Mouse (Mus musculus) retina, adult 2 months (tissue): ENCODE data around the gene Rps6ka5.
A peak's percentile ranks its signal among the peaks of the same experiment; 100 is the strongest.

Experiments used
- DNase-seq: peaks from one replicate; pipeline ENCODE4 v3.0.0-alpha.2; 2012; ENCODE audit warnings: low read depth, low spot score

The Rps6ka5 gene

DNA sequence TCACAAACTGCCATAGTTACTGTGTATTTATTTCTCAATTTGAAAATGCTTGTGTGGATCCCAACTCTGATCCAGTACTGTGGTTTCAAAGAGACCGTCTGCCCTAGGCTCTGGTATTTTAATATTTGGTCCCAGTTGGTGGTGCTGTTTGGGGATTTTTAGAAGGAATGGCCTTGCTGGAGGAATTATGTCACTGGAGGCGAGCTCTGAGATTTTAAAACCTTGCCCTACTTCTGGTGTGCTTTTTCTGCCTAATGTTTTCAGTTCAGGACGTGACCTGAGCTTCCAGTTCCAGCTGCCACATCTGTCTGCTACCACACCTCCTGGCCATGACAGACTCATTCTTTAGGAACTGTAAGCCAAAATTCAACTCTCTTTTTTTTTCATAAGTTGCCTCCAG is 121.2 kb downstream of the Rps6ka5 start:
- no peak for DNase-seq

DNA sequence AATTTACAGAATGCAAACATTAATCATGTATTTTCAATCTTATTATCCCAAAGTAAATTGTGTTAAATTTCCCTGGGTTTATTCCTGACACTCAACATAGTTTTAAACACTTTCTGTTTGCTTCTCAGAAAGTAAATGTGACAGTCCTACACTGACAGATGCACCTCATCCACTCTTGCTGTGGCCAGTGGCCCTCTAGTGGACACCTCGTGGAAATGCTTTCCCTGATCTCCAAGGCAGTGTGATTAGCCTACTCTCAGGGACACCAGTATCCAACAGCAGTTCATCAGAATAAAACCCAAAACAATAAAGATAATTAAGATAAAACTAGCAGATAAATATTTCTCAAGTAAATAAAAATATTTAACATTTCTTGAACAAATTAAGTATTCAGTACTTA is 122.2 kb downstream of the Rps6ka5 start:
- peak; percentile 26 for DNase-seq

DNA sequence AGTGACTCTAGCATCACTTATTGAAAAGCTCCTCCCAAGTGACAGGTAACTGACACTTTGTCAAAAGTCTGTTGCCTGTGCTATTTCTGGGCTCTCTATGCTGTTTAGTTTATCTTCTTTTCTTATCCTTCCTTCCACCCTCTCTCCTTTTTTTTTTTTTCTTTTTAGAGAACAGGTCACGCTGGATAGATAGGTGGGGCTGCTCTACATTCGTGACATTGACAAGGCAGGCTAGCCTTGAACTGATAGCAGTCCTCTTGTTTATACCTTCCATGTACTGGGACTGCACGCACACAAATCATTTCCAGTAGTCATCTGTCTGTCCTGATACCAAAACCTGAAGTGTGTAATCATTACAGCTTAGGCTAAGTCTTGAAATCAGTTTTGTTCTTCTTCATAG is 132.1 kb downstream of the Rps6ka5 start:
- DNase-seq, result no peak

DNA sequence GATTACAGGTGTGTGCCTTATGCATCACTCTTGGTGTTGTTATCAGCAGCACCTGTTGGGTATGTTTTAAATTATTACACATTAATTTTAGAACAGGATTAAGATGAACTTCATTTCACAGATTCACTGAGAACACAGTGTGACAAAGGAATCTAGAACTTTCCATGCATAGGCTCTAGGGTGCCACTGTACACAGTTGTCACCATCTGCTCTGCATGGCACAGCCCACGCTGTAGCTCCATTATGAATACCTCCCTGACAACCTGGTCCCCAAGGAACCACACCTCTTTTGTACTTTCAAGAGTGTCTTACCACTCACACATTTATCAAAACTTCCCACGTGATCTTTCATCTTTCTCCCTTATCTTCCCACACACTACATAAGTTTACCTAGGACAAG is 140.2 kb downstream of the Rps6ka5 start:
- no peak for DNase-seq

DNA sequence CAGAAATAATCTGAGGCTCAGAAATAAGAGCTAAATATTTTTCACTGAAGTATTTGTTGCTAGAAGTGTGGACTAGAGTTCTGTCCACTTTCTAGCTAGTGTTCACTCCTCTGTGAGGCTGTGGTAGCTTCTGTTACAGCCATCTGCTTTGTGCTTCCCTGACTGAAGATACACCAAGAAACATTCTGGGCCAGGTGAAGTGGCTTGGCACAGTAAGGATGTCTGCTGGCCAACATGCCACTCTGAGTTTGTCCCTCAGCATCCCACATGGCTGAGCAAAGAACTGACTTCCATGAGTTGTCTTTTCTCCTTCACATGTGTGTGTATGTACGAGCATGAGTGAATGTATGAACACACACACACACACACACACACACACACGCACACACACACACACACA is 147.6 kb downstream of the Rps6ka5 start:
- no peak for DNase-seq

DNA sequence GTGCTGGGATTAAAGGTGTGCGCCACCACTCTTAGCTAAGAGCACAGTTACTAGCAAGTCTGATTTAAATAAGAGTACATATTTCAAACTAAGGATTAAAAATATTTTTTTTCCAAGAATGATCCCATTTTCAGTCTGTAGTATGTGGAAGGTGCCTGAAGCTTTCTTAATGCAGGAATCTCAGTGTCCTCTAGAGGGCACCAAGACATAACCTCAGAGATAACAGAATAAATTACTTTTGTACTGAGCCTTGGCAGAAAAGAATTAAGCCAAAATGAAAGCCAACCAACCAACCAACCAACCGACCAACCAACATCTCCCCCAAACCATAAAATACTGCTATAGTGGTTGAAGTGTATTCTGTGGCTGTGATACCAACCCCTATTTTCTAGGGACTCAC is 148.5 kb downstream of the Rps6ka5 start:
- DNase-seq, result peak; percentile 26

DNA sequence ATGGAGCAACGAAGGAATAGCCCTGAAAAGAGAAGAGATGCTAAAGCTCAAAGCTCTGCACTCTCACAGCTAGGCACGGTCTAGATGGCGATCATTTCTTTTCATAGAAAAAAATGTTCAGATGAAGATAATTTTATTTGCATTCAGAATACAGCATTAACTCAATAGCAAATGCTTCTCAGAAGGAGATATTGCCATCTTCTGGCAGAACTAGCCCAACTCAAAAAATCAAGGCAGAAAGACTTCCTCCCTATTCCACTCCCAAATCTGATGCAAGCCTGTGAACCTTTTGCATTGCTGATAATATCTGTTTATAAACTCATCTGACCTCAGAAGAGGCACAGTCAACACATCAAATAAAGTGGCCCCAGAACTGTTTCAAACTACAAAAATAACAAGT is 151.0 kb downstream of the Rps6ka5 start:
- no peak for DNase-seq

DNA sequence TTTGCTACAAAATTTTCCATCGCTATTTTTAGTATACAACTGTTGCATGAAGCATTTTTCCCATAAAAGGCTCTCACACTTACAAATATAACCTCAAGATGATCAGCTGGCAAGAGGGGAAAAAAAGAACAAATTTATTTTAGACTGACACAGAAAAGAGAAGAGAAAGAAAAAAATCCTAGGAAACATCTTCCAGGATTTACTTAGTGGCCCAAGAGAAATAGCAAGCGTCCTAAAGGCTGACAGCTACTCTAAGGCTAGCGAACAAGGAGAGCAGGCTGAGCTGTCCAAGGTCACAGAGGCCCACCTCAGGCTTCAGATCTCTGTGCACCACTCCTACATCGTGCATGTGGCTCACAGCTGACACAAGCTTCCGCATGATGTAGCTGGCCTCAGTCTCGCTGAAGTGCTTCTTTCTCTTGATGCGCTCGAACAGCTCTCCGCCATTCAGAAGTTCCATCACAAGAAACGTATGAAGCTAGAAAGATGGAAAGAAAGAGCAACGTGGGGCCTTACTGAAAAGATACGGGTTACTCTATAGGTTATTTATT is 156.2 kb downstream of the Rps6ka5 start:
- no peak for DNase-seq

DNA sequence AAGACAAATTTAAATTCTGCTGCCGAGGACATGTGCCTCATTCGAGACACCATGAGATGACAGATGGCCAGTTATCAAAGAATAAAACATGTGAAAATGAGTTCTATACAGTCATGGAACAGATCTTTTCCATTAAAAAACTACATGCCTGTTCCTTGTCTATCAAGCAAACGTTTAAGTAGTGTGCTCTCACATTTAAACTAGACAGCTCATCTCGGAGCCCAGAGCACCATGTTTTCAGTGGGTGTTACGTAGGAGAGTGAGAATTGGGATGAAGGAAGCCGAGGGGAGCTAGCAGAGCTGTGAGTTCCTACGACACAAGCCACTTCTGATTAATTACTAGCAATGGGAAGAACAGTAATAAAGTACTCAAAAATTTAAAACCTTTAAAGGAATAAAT is 158.0 kb downstream of the Rps6ka5 start:
- DNase-seq, result no peak

DNA sequence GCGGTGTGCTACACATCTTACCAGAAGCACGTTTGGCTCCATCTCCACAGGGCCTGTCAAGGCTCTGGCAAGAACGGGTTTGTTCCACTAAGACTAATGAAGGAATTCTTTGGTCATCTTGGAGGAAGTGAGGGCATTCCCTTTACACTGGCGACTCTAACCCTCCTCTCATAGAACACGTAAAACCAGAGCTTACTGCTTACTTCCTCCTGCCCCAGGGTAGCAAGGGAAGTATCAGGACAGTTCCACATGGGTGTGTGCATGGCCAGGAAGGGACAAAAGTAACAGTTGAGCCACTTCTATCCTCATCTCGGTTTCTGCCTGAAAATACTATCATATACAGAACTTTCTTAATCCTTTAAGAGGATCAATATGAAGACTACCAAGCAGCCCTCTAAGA is 158.7 kb downstream of the Rps6ka5 start:
- DNase-seq, result no peak

DNA sequence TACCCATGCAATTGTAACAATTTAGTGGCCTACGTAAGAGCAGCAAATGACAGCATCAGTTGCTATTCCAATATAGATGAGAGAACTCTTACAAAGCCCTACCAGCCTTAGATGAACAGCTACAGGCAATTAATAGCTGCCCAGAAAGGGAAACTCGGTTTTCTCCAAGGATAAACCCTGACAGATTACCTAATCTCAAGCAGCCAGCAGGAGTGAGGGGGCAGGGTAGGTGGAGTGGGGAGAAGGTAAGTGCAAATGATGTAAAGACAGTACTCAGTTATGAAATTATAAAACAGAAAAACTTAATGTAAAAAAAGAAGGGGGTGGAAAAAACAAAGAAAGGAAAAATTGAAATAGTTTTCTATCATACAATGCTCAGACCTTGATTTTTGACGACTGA is 159.2 kb downstream of the Rps6ka5 start:
- DNase-seq, result no peak

DNA sequence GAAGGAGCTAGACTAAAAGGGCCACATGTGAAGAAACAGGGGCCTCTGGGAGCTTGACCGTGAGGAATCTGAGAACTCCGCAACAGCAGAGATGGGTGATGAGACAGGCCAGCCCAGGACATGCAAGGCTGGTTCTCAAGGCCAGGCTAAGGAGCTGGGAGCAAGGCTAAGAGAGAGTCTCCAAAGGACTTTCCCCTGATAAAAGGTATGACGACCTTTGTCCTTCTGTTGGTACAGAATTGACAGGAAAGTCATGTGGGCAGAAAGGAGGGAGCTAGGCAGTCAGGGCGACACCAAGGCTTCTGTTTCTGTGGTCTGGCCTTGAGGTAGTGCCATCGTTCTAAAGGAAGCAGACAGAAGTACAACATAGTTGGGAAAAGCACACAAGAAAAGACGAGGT is 173.1 kb downstream of the Rps6ka5 start:
- no peak for DNase-seq

DNA sequence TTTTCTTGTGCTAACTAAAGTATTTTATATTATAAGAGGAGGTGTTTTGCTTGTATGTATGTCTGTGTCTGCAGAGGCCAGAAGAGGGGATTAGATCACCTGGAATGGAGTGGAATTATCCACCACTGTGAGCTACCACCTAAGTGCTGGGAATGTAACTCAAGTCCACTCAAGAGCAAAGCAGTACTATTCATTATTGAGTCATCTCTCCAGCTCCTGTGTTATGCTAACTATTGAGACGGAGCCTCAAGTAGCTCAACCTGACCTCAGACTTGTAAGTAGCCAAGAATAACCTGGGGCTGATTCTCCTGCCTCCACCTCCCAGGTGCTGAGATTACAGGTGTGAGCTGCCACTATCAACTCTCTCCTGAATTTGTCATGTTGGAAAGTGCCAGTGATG is 174.8 kb downstream of the Rps6ka5 start:
- DNase-seq, result no peak

DNA sequence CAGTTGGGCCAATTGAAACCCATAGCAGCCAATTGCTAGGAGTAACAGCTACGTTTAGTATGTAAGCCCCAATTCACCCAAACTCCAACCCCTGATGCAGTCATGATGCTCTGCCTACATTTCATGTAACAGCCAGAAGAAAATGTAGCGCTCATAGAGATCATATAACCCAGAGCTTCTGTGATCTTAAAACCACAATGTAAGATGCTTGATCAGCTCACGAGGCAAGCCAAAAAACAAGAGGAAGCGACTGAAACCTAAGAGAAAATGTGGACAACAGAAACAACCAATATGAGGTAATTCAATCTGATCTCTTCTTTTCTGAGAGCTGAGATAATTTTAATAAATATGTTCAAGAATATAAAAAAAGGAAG is 182.6 kb downstream of the Rps6ka5 start:
- DNase-seq, result no peak

DNA sequence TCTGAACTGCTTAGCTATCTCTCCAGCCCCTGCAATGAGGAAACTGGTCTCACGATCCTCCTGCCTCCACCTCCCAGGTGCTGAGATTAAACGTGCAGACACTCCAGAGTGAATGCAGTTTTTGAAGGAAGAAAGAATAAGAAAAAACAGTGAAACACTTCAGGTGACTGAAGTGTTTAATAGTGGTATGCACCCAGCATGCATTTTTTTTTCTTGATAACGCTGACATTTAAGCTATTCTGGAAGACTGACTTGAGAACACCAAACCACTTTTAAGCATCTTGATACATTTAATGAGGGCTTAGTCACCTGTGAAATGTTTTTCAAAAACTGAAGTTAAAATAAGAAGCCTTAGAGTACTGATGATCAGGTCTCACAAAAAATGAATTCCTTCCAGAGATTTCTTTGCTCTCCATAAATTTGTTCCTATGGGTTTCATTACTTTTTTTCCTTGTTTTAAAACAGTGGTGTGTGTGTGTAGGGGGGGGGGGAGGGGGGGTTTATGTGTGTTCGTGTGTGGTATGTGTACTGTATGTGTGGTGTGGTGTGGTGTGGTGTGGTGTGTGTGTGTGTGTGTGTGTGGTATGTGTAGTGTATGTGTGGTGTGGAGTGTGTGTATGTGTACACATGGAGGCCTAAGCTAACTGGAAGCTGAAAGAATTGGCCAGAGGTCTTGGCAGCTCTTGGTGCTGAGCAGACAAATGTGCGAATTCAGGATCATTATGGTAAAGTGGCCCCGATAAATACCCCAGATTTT is 183.2 kb downstream of the Rps6ka5 start:
- no peak for DNase-seq

DNA sequence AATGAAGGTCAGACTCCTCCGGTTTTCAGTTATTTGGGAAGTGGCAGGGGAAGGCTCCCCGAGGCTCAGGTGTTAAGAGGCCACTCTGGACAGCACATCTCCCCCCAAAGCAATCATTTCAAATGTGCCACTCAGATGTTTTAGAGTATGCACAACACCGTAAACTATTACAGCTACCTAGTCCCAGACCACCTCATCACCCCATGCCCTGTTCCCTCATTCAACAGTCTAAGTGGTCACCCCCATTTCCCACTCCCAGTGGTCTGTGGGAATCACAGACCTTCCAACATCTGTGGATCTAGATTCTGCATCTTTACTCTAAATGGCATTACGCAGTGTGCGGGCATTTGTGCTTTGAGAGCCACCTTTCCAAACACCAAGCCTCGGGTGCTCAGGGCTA is 184.3 kb downstream of the Rps6ka5 start:
- no peak for DNase-seq

DNA sequence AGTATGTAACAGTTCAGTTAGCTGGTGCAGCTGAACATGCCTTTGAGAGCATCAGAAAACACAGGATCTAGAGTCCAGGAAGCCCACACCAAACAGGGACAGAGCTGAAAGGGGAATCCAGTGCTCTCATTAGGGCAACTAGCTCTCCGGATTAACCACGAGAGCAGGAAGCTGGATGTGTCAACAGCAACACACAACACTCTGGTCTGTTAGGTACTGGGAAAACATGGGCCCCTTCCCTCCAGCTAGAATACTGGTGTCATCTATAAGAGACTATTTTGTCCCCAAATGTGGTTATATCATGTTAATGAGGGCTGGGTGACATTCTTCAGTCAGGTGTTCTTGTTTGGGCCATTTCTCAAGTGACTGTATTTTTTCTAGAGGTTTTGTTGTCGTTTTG is 184.7 kb downstream of the Rps6ka5 start:
- DNase-seq, result no peak

DNA sequence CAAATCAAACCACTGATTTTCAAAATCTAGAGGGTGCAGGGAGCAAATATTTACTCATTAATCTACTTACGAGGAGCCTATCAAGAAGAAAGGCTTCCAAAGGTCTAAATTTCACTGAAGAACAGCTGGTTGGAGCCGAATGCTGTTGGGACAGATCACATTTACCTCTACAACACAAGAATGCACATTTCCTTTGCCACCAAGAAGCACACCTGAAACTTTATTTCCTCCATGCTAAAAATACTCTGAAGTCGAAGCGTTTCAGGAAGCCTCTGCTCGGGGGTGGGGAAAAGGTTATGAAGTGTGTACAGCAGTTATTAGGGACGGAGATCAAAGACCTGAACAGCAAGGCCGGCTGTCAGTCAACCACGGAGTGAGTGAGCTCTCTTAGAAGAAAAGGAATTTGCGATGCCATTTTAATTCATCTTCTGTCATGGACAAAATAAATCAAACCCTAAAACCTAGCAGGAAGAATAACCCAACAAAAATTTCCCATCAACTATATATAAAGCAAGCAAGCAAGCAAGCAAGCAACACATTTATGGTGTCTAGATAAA is 187.5 kb downstream of the Rps6ka5 start:
- no peak for DNase-seq

DNA sequence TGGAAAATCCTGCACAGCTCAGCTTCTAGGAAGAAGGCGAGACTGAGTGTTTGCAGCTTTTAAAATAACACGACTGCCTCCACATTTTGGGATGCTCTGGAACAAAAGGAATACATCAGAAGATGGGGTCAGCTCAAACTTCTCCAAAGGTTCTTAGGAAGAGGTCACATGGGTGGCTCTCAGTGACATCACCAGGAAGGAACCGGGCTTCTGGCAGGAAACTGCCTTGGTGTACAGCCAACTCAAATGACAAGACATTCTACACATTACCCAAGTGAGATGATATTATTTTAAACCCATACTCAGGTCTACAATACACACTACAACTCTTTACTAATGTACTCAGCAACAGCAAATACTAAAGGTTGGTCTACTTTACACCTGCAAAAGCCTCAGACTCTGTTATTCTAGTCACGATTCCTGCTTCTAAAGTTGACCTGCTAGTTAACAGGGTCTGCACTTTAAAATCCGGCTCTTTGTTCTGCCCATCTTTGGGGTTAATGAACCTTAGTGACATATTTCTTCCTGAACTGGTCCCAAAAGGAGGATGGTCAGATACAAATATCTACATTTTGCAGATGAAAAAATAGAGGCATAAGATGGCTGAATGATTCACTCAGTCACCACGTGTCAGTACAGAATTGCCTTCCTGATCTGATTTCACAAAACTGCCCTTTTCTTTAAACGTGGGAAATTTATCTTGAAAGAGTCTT is 188.2 kb downstream of the Rps6ka5 start:
- no peak for DNase-seq

DNA sequence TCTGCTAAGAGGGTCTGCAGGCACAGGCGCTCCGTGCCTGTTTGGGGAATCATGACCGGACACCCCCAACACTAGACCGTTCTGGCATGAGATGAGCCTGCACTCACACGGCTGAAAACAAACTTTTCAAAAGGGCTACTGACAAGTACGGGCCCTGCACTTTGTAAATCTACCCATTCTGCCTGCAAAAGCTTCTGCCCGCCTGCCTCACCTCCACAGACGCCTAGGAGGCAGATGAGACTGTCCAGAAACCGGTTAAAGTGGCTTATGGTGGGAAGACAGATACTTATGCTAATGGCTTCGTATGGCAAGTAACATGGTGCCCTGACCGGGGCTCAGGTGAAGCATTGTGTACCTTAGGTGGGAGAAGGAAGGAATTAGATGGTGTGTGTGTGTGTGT is 189.7 kb downstream of the Rps6ka5 start:
- DNase-seq, result no peak

DNA sequence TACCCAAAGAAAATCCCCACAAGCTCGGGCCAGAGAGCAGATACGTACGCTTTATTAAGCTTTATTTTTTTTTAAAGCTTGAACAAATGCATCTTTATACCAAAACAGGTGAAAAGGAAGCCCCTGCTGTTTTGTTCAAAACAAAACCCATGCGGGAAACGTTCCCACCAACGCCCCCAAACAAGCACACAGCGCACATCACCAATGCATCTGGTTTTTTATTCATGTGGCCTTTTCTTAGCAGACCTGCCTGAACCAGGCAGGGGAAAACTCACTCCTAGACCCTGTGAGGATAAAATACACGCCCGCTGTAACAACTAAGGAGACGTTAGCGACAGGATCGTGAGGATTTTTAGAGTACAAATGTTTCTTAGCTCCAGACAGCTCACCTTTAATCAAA is 191.8 kb downstream of the Rps6ka5 start:
- no peak for DNase-seq

DNA sequence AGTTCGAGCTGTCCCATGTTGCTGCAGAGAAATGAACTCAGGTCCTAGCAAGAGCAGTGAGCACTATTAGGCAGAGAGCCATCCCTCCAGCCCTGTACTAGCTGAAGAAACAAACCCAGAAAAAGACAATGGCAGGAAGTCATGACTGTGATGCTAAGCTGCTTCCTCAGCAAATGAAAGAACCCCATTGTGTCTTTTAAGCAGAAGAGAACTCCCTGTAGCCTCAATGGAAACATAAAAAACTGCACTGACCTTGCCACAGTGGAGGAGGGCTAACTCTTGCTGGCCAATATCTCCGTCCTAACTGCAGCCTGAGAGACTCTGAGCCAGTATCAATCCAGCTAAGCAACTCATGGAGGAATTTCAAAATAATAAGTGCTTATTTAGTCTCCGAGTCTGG is 192.8 kb downstream of the Rps6ka5 start:
- no peak for DNase-seq

DNA sequence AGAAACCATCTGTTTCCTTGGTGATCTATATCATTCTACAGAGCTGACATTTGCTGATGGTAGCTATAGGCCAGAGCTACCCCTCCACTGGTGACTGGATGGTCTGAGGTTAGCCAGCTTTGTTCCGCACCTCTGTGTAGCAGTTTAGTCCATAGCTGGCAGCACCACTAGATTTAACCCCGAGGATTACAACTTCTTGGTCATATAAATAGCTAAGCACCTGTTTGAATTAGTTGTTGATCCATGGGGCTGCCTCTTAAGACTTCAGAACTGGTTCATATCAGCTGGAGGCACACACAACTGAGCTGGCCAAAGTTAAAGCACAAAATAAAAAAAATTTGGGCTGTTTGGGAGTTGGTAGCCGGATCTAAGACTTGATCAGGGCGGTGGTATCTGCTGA is 193.6 kb downstream of the Rps6ka5 start:
- DNase-seq, result peak; percentile 61
